Mouse (Mus musculus) embryonic stem cell, embryonic (primary cell): ENCODE data around the gene Lrg1.
"Not testable (repeated sequence)": the region's sequence is repeated elsewhere in the genome, so short reads cannot be mapped to it uniquely, and the experiment has no call there.

Experiments
- CTCF ChIA-PET, 4 experiments: fragments of 300-600 bp in 2 of 4; fragments of 350-600 bp in 2 of 4; sonication (Branson Sonifier 250); formaldehyde crosslinking; loops; one replicate each; lab custom pipeline; 2022; ENCODE audit warnings: inconsistent platforms in 2 of 4; lab: Charles Lee
- POLR2A ChIA-PET, 4 experiments: fragments of 300-600 bp in 2 of 4; fragments of 350-600 bp in 2 of 4; sonication (Branson Sonifier 250); formaldehyde crosslinking; loops; one replicate each; lab custom pipeline; 2022; ENCODE audit warnings: antibody characterized with exemption in 4 of 4, inconsistent platforms in 1 of 4; lab: Charles Lee

The Lrg1 gene

GRCm38 (mm10) chr17:56106981-56107380, 14.8 kb downstream of the Lrg1 start:
- POLR2A ChIA-PET = interaction anchor here in 3 of 4 experiments (0.5 to 2.4 kb wide), 4 partner anchors 10 to 405 kb away, joined by 3 to 9 read pairs (median 4); partner anchors contain the start of genes Hdgfl2 (in 1 of the 3) and Plin5 (in 1 of the 3)
- CTCF ChIA-PET = interaction anchor here in 2 of 4 experiments (0.5 to 0.9 kb wide), 3 partner anchors 10 to 244 kb away, joined by 3 to 9 read pairs (median 6); no protein-coding TSS in a partner anchor

- CTCF ChIA-PET = interaction anchor here in 1 of 4 experiments (0.9 kb wide), 1 partner anchor 19 kb away, joined by 9 read pairs; no protein-coding TSS in a partner anchor
- POLR2A ChIA-PET = not testable (repeated sequence)
These were observed 15.4 kb downstream of the Lrg1 start for GRCm38 (mm10) chr17:56106436-56106835.

GRCm38 (mm10) chr17:56104821-56105220, 17.0 kb downstream of the Lrg1 start:
- CTCF ChIA-PET, POLR2A ChIA-PET: not testable (repeated sequence)

- CTCF ChIA-PET = interaction anchor here in 1 of 4 experiments (1.1 kb wide), 1 partner anchor 24 kb away, joined by 3 read pairs; the partner anchor contains the start of gene Hdgfl2
- POLR2A ChIA-PET = interaction anchor here in 2 of 4 experiments (1.2 to 2.2 kb wide), 3 partner anchors 25 to 34 kb away, joined by 3 to 9 read pairs (median 4); partner anchors contain the start of gene Hdgfl2 (in 1 of the 2)
These were observed 18.1 kb downstream of the Lrg1 start for GRCm38 (mm10) chr17:56103465-56104285.

- ChIA-PET POLR2A (interaction anchor here in 2 of 4 experiments (1.2 to 2.2 kb wide), 4 partner anchors 22 to 34 kb away, joined by 3 to 9 read pairs (median 4); partner anchors contain the start of gene Hdgfl2 (in 1 of the 2)), CTCF (interaction anchor here in 3 of 4 experiments (1.1 to 1.4 kb wide), 3 partner anchors 9 to 24 kb away, joined by 3 to 6 read pairs (median 3); partner anchors contain the start of gene Hdgfl2 (in 1 of the 3))
These were observed 18.9 kb downstream of the Lrg1 start for GRCm38 (mm10) chr17:56102927-56103326.

- CTCF ChIA-PET = interaction anchor here (0.7 to 1.4 kb wide), 7 partner anchors 9 to 66 kb away, joined by 3 to 6 read pairs (median 3); partner anchors contain the start of gene Sh3gl1 (in 1 of the 4)
- POLR2A ChIA-PET = interaction anchor here in 3 of 4 experiments (0.6 to 2.6 kb wide), 12 partner anchors 9 to 257 kb away, joined by 3 to 9 read pairs (median 4); partner anchors contain the start of gene Hdgfl2 (in 2 of the 3)
These were observed 19.6 kb downstream of the Lrg1 start for GRCm38 (mm10) chr17:56102158-56102557.

- CTCF ChIA-PET = interaction anchor here in 2 of 4 experiments (0.6 to 1.7 kb wide), 3 partner anchors 11 to 31 kb away, joined by 5 to 8 read pairs (median 5); no protein-coding TSS in a partner anchor
- POLR2A ChIA-PET = interaction anchor here in 3 of 4 experiments (0.7 to 2.6 kb wide), 8 partner anchors 11 to 142 kb away, joined by 3 to 9 read pairs (median 4); partner anchors contain the start of genes Plin5 (in 2 of the 3), Hdgfl2 (in 1 of the 3) and Yju2 (in 1 of the 3)
These were observed 21.0 kb downstream of the Lrg1 start for GRCm38 (mm10) chr17:56100811-56101210.

- ChIA-PET CTCF (interaction anchor here in 3 of 4 experiments (0.6 to 1.6 kb wide), 5 partner anchors 11 to 255 kb away, joined by 3 to 4 read pairs (median 3); partner anchors contain the start of gene Plin4 (in 1 of the 3)), POLR2A (interaction anchor here in 2 of 4 experiments (0.8 to 3.2 kb wide), 6 partner anchors 9 to 31 kb away, joined by 3 to 9 read pairs (median 4); no protein-coding TSS in a partner anchor)
These were observed 22.9 kb downstream of the Lrg1 start for GRCm38 (mm10) chr17:56098711-56099572.

- CTCF ChIA-PET = interaction anchor here in 1 of 4 experiments (1.4 kb wide), 1 partner anchor 13 kb away, joined by 3 read pairs; no protein-coding TSS in a partner anchor
- POLR2A ChIA-PET = interaction anchor here in 2 of 4 experiments (0.8 to 3.2 kb wide), 6 partner anchors 9 to 30 kb away, joined by 3 to 9 read pairs (median 4); no protein-coding TSS in a partner anchor
These were observed 23.6 kb downstream of the Lrg1 start for GRCm38 (mm10) chr17:56098180-56098579.

GRCm38 (mm10) chr17:56096883-56097282, 24.9 kb downstream of the Lrg1 start:
- POLR2A ChIA-PET = interaction anchor here in 2 of 4 experiments (0.9 to 5.5 kb wide), 5 partner anchors 7 to 18 kb away, joined by 3 to 23 read pairs (median 9); partner anchors contain the start of genes Hdgfl2 (in 1 of the 2) and Plin4 (in 1 of the 2)
- CTCF ChIA-PET = interaction anchor here in 2 of 4 experiments (0.6 to 1.1 kb wide), 2 partner anchors 18 to 28 kb away, joined by 4 to 10 read pairs; no protein-coding TSS in a partner anchor

- ChIA-PET POLR2A (interaction anchor here (0.6 to 5.5 kb wide), 16 partner anchors 9 to 218 kb away, joined by 3 to 23 read pairs (median 3); partner anchors contain the start of genes Hdgfl2 (in 2 of the 4) and Ubxn6 (in 1 of the 4)), CTCF (interaction anchor here in 2 of 4 experiments (0.6 to 1.2 kb wide), 11 partner anchors 10 to 726 kb away, joined by 3 to 16 read pairs (median 6); no protein-coding TSS in a partner anchor)
These were observed 29.0 kb downstream of the Lrg1 start for GRCm38 (mm10) chr17:56092794-56093193.

- ChIA-PET CTCF (interaction anchor here in 3 of 4 experiments (0.5 to 1.2 kb wide), 13 partner anchors 10 to 725 kb away, joined by 3 to 16 read pairs (median 5); no protein-coding TSS in a partner anchor), POLR2A (interaction anchor here (0.6 to 5.5 kb wide), 18 partner anchors 10 to 292 kb away, joined by 3 to 23 read pairs (median 3); partner anchors contain the start of genes Hdgfl2 (in 2 of the 4) and Ubxn6 (in 1 of the 4))
These were observed 29.5 kb downstream of the Lrg1 start for GRCm38 (mm10) chr17:56092312-56092711.

GRCm38 (mm10) chr17:56080781-56081585, 40.8 kb downstream of the Lrg1 start:
- POLR2A ChIA-PET = interaction anchor here (0.6 to 2.4 kb wide), 58 partner anchors 9 to 546 kb away, joined by 3 to 19 read pairs (median 4); partner anchors contain the start of genes Chaf1a (in 2 of the 4), Dpp9 (in 2 of the 4), Plin5 (in 2 of the 4) and Sh3gl1 (in 2 of the 4)
- CTCF ChIA-PET = interaction anchor here in 1 of 4 experiments (0.9 to 1.5 kb wide), 6 partner anchors 16 to 183 kb away, joined by 3 to 6 read pairs (median 4); partner anchors contain the start of genes Plin5 and Sh3gl1

GRCm38 (mm10) chr17:56079921-56080320, 41.9 kb downstream of the Lrg1 start:
- CTCF ChIA-PET = interaction anchor here in 3 of 4 experiments (0.5 to 1.6 kb wide), 18 partner anchors 11 to 212 kb away, joined by 3 to 30 read pairs (median 6); partner anchors contain the start of genes Sh3gl1 (in 2 of the 3), Chaf1a (in 1 of the 3) and Plin5 (in 1 of the 3)
- POLR2A ChIA-PET = interaction anchor here (0.6 to 20.7 kb wide), 75 partner anchors 9 to 1168 kb away, joined by 3 to 335 read pairs (median 8); partner anchors contain the start of genes Chaf1a (in 3 of the 4), Dpp9 (in 2 of the 4), Plin5 (in 2 of the 4) and Ebi3 (in 1 of the 4)
